Mouse (Mus musculus): ENCODE results near the gene Ttc23. TPM values are rescaled to one million over a fixed set of nuclear protein-coding genes. Genes with fewer than 3 reads are reported as not detected.

The Ttc23 gene
- polyA plus RNA-seq, 2 experiments from 2014 or later: 1.7 to 1.8 TPM

GRCm38 (mm10) chr7:67699301-67699700, 52.1 kb downstream of the Ttc23 start:
- ATAC-seq: no peak

GRCm38 (mm10) chr7:67700846-67701245, 53.6 kb downstream of the Ttc23 start:
- no peak for ATAC-seq

GRCm38 (mm10) chr7:67701252-67701914, 54.2 kb downstream of the Ttc23 start:
- no peak for ATAC-seq

- ATAC-seq: no peak
Measured at GRCm38 (mm10) chr7:67708160-67708559, 61.0 kb downstream of the Ttc23 start.

- no peak for ATAC-seq
Measured at GRCm38 (mm10) chr7:67710216-67710615, 63.0 kb downstream of the Ttc23 start.

GRCm38 (mm10) chr7:67713820-67714510, 66.8 kb downstream of the Ttc23 start:
- no peak for ATAC-seq

GRCm38 (mm10) chr7:67715176-67715575, 68.0 kb downstream of the Ttc23 start:
- ATAC-seq: no peak

- ATAC-seq: no peak
Measured at GRCm38 (mm10) chr7:67716213-67716878, 69.1 kb downstream of the Ttc23 start.

GRCm38 (mm10) chr7:67716925-67717324, 69.7 kb downstream of the Ttc23 start:
- ATAC-seq: no peak

- ATAC-seq: no peak
Measured at GRCm38 (mm10) chr7:67717520-67717919, 70.3 kb downstream of the Ttc23 start.

- no peak for ATAC-seq
Measured at GRCm38 (mm10) chr7:67718804-67719203, 71.6 kb downstream of the Ttc23 start.

- no peak for ATAC-seq
Measured at GRCm38 (mm10) chr7:67722163-67722562, 75.0 kb downstream of the Ttc23 start.

GRCm38 (mm10) chr7:67724536-67724935, 77.3 kb downstream of the Ttc23 start:
- ATAC-seq: no peak

GRCm38 (mm10) chr7:67725016-67725415, 77.8 kb downstream of the Ttc23 start:
- no peak for ATAC-seq

GRCm38 (mm10) chr7:67728203-67728602, 81.0 kb downstream of the Ttc23 start:
- no peak for ATAC-seq

- ATAC-seq: no peak
Measured at GRCm38 (mm10) chr7:67728809-67729208, 81.6 kb downstream of the Ttc23 start.

GRCm38 (mm10) chr7:67730431-67731110, 83.4 kb downstream of the Ttc23 start:
- no peak for ATAC-seq

- no peak for ATAC-seq
Measured at GRCm38 (mm10) chr7:67732276-67732675, 85.1 kb downstream of the Ttc23 start.

- no peak for ATAC-seq
Measured at GRCm38 (mm10) chr7:67740382-67740781, 93.2 kb downstream of the Ttc23 start.

GRCm38 (mm10) chr7:67740796-67741195, 93.6 kb downstream of the Ttc23 start:
- ATAC-seq: no peak

- ATAC-seq: no peak
Measured at GRCm38 (mm10) chr7:67741706-67742105, 94.5 kb downstream of the Ttc23 start.

- ATAC-seq: peak; percentile 62
Measured at GRCm38 (mm10) chr7:67747731-67748305, 100.6 kb downstream of the Ttc23 start.

Data from CD4-positive, CD25-positive, alpha-beta regulatory T cell, adult 4 months (primary cell).